Mouse (Mus musculus): Measurements from ENCODE around the gene Cdh24. TPM values are rescaled to one million over a fixed set of nuclear protein-coding genes. Genes with fewer than 3 reads are reported as not detected.

Gene Cdh24
- polyA plus RNA-seq, 1 experiment from 2014 or later: 8.6 TPM

GRCm38 (mm10) chr14:54609245-54609644, 31.9 kb downstream of the Cdh24 start:
- no peak for DNase-seq (ENCODE audit: low spot score)
- no peak overlapping the region for H3K27ac ChIP-seq (replicated peaks; ENCODE audit: low read depth, low read length)
- H3K27me3 ChIP-seq (ENCODE audit: control insufficient read depth, insufficient read depth, low read length): no peaks in the 10 kb centered on the region
- no peak overlapping the region for H3K9ac ChIP-seq (ENCODE audit: low read length)
- H3K4me1 ChIP-seq (ENCODE audit: control insufficient read depth, insufficient read depth, low read length): peaks cover 3% of the 10 kb centered on the region; the same call in 1 of the 2 replicates
- H3K4me2 ChIP-seq (ENCODE audit: low read depth, severe bottlenecking): no peak overlapping the region
- no peaks in the 10 kb centered on the region for H3K9me3 ChIP-seq (ENCODE audit: control insufficient read depth, low read length)
- WGBS: 70% methylated on average over 4 of the region's 4 CpGs
- no peak overlapping the region for H3K4me3 ChIP-seq (ENCODE audit: low read depth, low read length)
- peaks cover 7% of the 10 kb centered on the region for H3K36me3 ChIP-seq (ENCODE audit: control insufficient read depth, insufficient read depth, low read length)
- no peak for ATAC-seq (ENCODE audit: insufficient number of reproducible peaks, low FRiP score, low TSS enrichment, low read depth)

GRCm38 (mm10) chr14:54607226-54607625, 33.9 kb downstream of the Cdh24 start:
- peaks cover 3% of the 10 kb centered on the region; the same call in 1 of the 2 replicates for H3K4me1 ChIP-seq (ENCODE audit: control insufficient read depth, insufficient read depth, low read length)
- DNase-seq (ENCODE audit: low spot score): no peak
- peaks cover 2% of the 10 kb centered on the region; the same call in 1 of the 2 replicates for H3K36me3 ChIP-seq (ENCODE audit: control insufficient read depth, insufficient read depth, low read length)
- no peak overlapping the region for H3K4me2 ChIP-seq (ENCODE audit: low read depth, severe bottlenecking)
- H3K9me3 ChIP-seq (ENCODE audit: control insufficient read depth, low read length): no peaks in the 10 kb centered on the region
- no peak overlapping the region for H3K27ac ChIP-seq (replicated peaks; ENCODE audit: low read depth, low read length)
- WGBS: 62% methylated on average over 8 of the region's 8 CpGs
- ATAC-seq (ENCODE audit: insufficient number of reproducible peaks, low FRiP score, low TSS enrichment, low read depth): no peak
- no peak overlapping the region for H3K9ac ChIP-seq (ENCODE audit: low read length)
- H3K4me3 ChIP-seq (ENCODE audit: low read depth, low read length): no peak overlapping the region
- no peaks in the 10 kb centered on the region for H3K27me3 ChIP-seq (ENCODE audit: control insufficient read depth, insufficient read depth, low read length)

GRCm38 (mm10) chr14:54605752-54606321, 35.3 kb downstream of the Cdh24 start, which contains the start of gene 4931414P19Rik:
TSS of gene 4931414P19Rik (minus strand) at chr14:54605993.
- Histone ChIP-seq H3K9ac (ENCODE audit: low read length) (peak within 1 kb of the TSS; percentile 66), H3K27ac (replicated peaks; ENCODE audit: low read depth, low read length) (peak within 1 kb of the TSS; percentile 62; the same call in 1 of the 2 replicates), H3K36me3 (ENCODE audit: control insufficient read depth, insufficient read depth, low read length) (no peaks in the 10 kb centered on the region), H3K4me1 (ENCODE audit: control insufficient read depth, insufficient read depth, low read length) (peaks cover 3% of the 10 kb centered on the region; the same call in 1 of the 2 replicates), H3K4me3 (ENCODE audit: low read depth, low read length) (peak within 1 kb of the TSS; percentile 46), H3K9me3 (ENCODE audit: control insufficient read depth, low read length) (no peaks in the 10 kb centered on the region), H3K4me2 (ENCODE audit: low read depth, severe bottlenecking) (peak within 1 kb of the TSS; percentile 65), H3K27me3 (ENCODE audit: control insufficient read depth, insufficient read depth, low read length) (no peaks in the 10 kb centered on the region)
- peak; percentile 81 for DNase-seq (ENCODE audit: low spot score)
- ATAC-seq (ENCODE audit: insufficient number of reproducible peaks, low FRiP score, low TSS enrichment, low read depth): 0 out of 2 replicates have a peak, but pooled peaks have one; percentile 18
- WGBS: under 1% methylated on average over 39 of the region's 39 CpGs

GRCm38 (mm10) chr14:54603686-54604085, 37.5 kb downstream of the Cdh24 start:
- no peaks in the 10 kb centered on the region for H3K36me3 ChIP-seq (ENCODE audit: control insufficient read depth, insufficient read depth, low read length)
- no peak overlapping the region for H3K27ac ChIP-seq (replicated peaks; ENCODE audit: low read depth, low read length)
- peak overlapping the region; percentile 37 for H3K4me2 ChIP-seq (ENCODE audit: low read depth, severe bottlenecking)
- peaks cover 3% of the 10 kb centered on the region; the same call in 1 of the 2 replicates for H3K4me1 ChIP-seq (ENCODE audit: control insufficient read depth, insufficient read depth, low read length)
- peak overlapping the region; percentile 67; the same call in 1 of the 2 replicates for H3K4me3 ChIP-seq (ENCODE audit: low read depth, low read length)
- no peaks in the 10 kb centered on the region for H3K27me3 ChIP-seq (ENCODE audit: control insufficient read depth, insufficient read depth, low read length)
- no peak for ATAC-seq (ENCODE audit: insufficient number of reproducible peaks, low FRiP score, low TSS enrichment, low read depth)
- WGBS: 83% methylated on average over 8 of the region's 8 CpGs
- peak overlapping the region; percentile 93; the same call in 1 of the 2 replicates for H3K9ac ChIP-seq (ENCODE audit: low read length)
- DNase-seq (ENCODE audit: low spot score): no peak
- no peaks in the 10 kb centered on the region; the same call in 1 of the 2 replicates for H3K9me3 ChIP-seq (ENCODE audit: control insufficient read depth, low read length)

- ATAC-seq (ENCODE audit: insufficient number of reproducible peaks, low FRiP score, low TSS enrichment, low read depth): peak; percentile 97
Observed at GRCm38 (mm10) chr14:54603038-54603654, 38.0 kb downstream of the Cdh24 start.

GRCm38 (mm10) chr14:54602613-54603012, 38.6 kb downstream of the Cdh24 start:
- Histone ChIP-seq H3K9me3 (ENCODE audit: control insufficient read depth, low read length) (no peaks in the 10 kb centered on the region; the same call in 1 of the 2 replicates), H3K4me1 (ENCODE audit: control insufficient read depth, insufficient read depth, low read length) (peaks cover 3% of the 10 kb centered on the region; the same call in 1 of the 2 replicates), H3K9ac (ENCODE audit: low read length) (peak overlapping the region; percentile 93), H3K27ac (replicated peaks; ENCODE audit: low read depth, low read length) (peak overlapping the region; percentile 77; the same call in 1 of the 2 replicates), H3K36me3 (ENCODE audit: control insufficient read depth, insufficient read depth, low read length) (no peaks in the 10 kb centered on the region), H3K27me3 (ENCODE audit: control insufficient read depth, insufficient read depth, low read length) (no peaks in the 10 kb centered on the region), H3K4me3 (ENCODE audit: low read depth, low read length) (peak overlapping the region; percentile 67), H3K4me2 (ENCODE audit: low read depth, severe bottlenecking) (peak overlapping the region; percentile 55; the same call in 1 of the 2 replicates)
- DNase-seq (ENCODE audit: low spot score) (no peak), ATAC-seq (ENCODE audit: insufficient number of reproducible peaks, low FRiP score, low TSS enrichment, low read depth) (no peak)
- 53% methylated on average over 4 of the region's 4 CpGs for WGBS

More at GRCm38 (mm10) chr14:54603038-54603654, 38.0 kb downstream of the Cdh24 start:
- peak; percentile 97 for DNase-seq (ENCODE audit: low spot score)
- H3K9me3 ChIP-seq (ENCODE audit: control insufficient read depth, low read length): no peaks in the 10 kb centered on the region; the same call in 1 of the 2 replicates
- H3K4me3 ChIP-seq (ENCODE audit: low read depth, low read length): peak overlapping the region; percentile 67
- under 1% methylated on average over 46 of the region's 46 CpGs for WGBS
- H3K4me2 ChIP-seq (ENCODE audit: low read depth, severe bottlenecking): peak overlapping the region; percentile 55
- peak overlapping the region; percentile 93 for H3K9ac ChIP-seq (ENCODE audit: low read length)
- peaks cover 3% of the 10 kb centered on the region; the same call in 1 of the 2 replicates for H3K4me1 ChIP-seq (ENCODE audit: control insufficient read depth, insufficient read depth, low read length)
- H3K27ac ChIP-seq (replicated peaks; ENCODE audit: low read depth, low read length): peak overlapping the region; percentile 77; the same call in 1 of the 2 replicates
- H3K27me3 ChIP-seq (ENCODE audit: control insufficient read depth, insufficient read depth, low read length): no peaks in the 10 kb centered on the region
- H3K36me3 ChIP-seq (ENCODE audit: control insufficient read depth, insufficient read depth, low read length): no peaks in the 10 kb centered on the region

GRCm38 (mm10) chr14:54601601-54602000, 39.6 kb downstream of the Cdh24 start:
- no peaks in the 10 kb centered on the region for H3K36me3 ChIP-seq (ENCODE audit: control insufficient read depth, insufficient read depth, low read length)
- H3K27me3 ChIP-seq (ENCODE audit: control insufficient read depth, insufficient read depth, low read length): no peaks in the 10 kb centered on the region
- no peak overlapping the region for H3K4me3 ChIP-seq (ENCODE audit: low read depth, low read length)
- ATAC-seq (ENCODE audit: insufficient number of reproducible peaks, low FRiP score, low TSS enrichment, low read depth) (no peak), DNase-seq (ENCODE audit: low spot score) (no peak)
- H3K4me2 ChIP-seq (ENCODE audit: low read depth, severe bottlenecking): no peak overlapping the region
- no peak overlapping the region for H3K27ac ChIP-seq (replicated peaks; ENCODE audit: low read depth, low read length)
- H3K9ac ChIP-seq (ENCODE audit: low read length): no peak overlapping the region
- H3K4me1 ChIP-seq (ENCODE audit: control insufficient read depth, insufficient read depth, low read length): peaks cover 3% of the 10 kb centered on the region; the same call in 1 of the 2 replicates
- WGBS: 79% methylated on average over 2 of the region's 2 CpGs
- no peaks in the 10 kb centered on the region; the same call in 1 of the 2 replicates for H3K9me3 ChIP-seq (ENCODE audit: control insufficient read depth, low read length)

- no peak for DNase-seq (ENCODE audit: low spot score)
- Histone ChIP-seq H3K27me3 (ENCODE audit: control insufficient read depth, insufficient read depth, low read length) (no peaks in the 10 kb centered on the region), H3K4me1 (ENCODE audit: control insufficient read depth, insufficient read depth, low read length) (no peaks in the 10 kb centered on the region), H3K36me3 (ENCODE audit: control insufficient read depth, insufficient read depth, low read length) (peaks cover 2% of the 10 kb centered on the region; the same call in 1 of the 2 replicates), H3K4me3 (ENCODE audit: low read depth, low read length) (no peak overlapping the region), H3K9ac (ENCODE audit: low read length) (no peak overlapping the region), H3K27ac (replicated peaks; ENCODE audit: low read depth, low read length) (no peak overlapping the region), H3K4me2 (ENCODE audit: low read depth, severe bottlenecking) (no peak overlapping the region), H3K9me3 (ENCODE audit: control insufficient read depth, low read length) (no peaks in the 10 kb centered on the region; the same call in 1 of the 2 replicates)
- ATAC-seq (ENCODE audit: insufficient number of reproducible peaks, low FRiP score, low TSS enrichment, low read depth): no peak
- WGBS: 81% methylated on average over 7 of the region's 7 CpGs
Observed at GRCm38 (mm10) chr14:54597084-54597483, 44.1 kb downstream of the Cdh24 start.
